Mouse (Mus musculus): ENCODE data around the gene Arrb1. TPM values are rescaled to one million over a fixed set of nuclear protein-coding genes. Genes with fewer than 3 reads are reported as not detected.

Gene Arrb1
- polyA plus RNA-seq, 1 experiment from 2014 or later: 3.8 TPM

DNA sequence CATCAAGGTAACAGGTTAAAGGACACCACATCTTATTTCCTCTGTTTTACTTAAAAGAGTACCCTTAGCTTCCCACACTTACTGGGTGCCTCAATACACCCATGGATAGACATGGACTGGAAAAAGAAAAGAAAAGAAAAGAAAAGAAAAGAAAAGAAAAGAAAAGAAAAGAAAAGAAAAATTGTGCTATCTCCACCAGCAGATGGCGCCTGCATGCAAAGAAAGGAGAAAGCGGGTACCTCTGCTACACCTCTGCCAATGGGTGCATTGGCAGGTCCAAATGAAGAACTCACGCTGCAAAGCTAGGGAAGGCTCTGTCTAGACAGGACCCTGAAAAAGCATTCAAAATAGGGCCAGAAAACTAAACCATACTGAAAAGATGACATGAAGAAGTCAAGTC is 83.6 kb downstream of the Arrb1 start:
- Histone ChIP-seq H3K36me3 (ENCODE audit: control insufficient read depth, insufficient read depth, low read length) (no peaks in the 10 kb centered on the region), H3K4me2 (ENCODE audit: low read depth, low read length) (no peak overlapping the region), H3K27me3 (replicated peaks; ENCODE audit: control insufficient read depth, insufficient read depth, low read length) (peaks cover 7% of the 10 kb centered on the region; the same call in 1 of the 2 replicates), H3K9ac (ENCODE audit: low read depth, low read length) (no peak overlapping the region), H3K4me1 (ENCODE audit: control insufficient read depth, insufficient read depth, low read length) (no peaks in the 10 kb centered on the region), H3K9me3 (ENCODE audit: control insufficient read depth, low read length) (no peaks in the 10 kb centered on the region), H3K27ac (replicated peaks; ENCODE audit: low read depth, low read length) (no peak overlapping the region), H3K4me3 (ENCODE audit: low read depth, low read length) (no peak overlapping the region)
- peak; percentile 50 for DNase-seq (ENCODE audit: low spot score)
- 9% methylated on average over 3 of the region's 3 CpGs for WGBS
- ATAC-seq (ENCODE audit: low read depth): no peak

DNA sequence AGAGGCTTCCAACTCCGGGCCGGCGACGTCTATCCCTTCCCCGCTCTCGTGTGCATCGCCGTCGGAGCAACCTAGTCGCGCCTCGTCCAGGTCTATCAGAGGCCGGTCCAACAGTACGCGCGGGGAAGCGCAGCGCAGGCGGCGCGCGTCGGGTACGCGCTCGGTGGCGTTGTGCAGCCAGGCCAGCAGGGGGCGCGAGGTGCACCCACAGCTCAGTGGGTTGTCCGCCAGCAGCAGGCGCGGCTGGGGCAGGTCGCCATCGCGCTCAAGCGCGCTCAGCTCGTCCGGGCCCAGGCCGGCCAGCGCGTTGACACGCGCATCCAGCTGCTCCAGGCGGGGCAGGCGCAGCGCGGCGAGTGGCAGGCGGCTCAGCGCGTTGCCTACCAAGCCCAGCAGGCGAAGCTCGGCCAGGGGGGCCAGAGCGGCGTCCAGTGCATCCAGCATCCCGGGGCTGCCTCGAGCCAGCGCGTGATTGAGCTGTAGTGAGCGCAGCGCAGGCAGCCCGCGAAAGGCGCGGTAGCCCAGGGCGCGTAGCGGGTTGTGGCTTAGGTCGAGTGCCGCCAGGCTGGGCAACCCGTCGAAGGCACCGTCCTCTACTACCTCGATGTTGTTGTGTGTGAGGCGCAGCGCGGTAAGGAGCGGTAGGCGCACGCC is 90.6 kb downstream of the Arrb1 start:
- peak; percentile 94 for ATAC-seq (ENCODE audit: low read depth)
- Histone ChIP-seq H3K27ac (replicated peaks; ENCODE audit: low read depth, low read length) (no peak overlapping the region), H3K4me2 (ENCODE audit: low read depth, low read length) (peak overlapping the region; percentile 97), H3K27me3 (replicated peaks; ENCODE audit: control insufficient read depth, insufficient read depth, low read length) (peaks cover 62% of the 10 kb centered on the region), H3K9me3 (ENCODE audit: control insufficient read depth, low read length) (no peaks in the 10 kb centered on the region), H3K4me3 (ENCODE audit: low read depth, low read length) (peak overlapping the region; percentile 53), H3K36me3 (ENCODE audit: control insufficient read depth, insufficient read depth, low read length) (no peaks in the 10 kb centered on the region), H3K4me1 (ENCODE audit: control insufficient read depth, insufficient read depth, low read length) (peaks cover 13% of the 10 kb centered on the region), H3K9ac (ENCODE audit: low read depth, low read length) (peak overlapping the region; percentile 54)
- peak; percentile 89 for DNase-seq (ENCODE audit: low spot score)
- 1% methylated on average over 28 of the region's 81 CpGs for WGBS

DNA sequence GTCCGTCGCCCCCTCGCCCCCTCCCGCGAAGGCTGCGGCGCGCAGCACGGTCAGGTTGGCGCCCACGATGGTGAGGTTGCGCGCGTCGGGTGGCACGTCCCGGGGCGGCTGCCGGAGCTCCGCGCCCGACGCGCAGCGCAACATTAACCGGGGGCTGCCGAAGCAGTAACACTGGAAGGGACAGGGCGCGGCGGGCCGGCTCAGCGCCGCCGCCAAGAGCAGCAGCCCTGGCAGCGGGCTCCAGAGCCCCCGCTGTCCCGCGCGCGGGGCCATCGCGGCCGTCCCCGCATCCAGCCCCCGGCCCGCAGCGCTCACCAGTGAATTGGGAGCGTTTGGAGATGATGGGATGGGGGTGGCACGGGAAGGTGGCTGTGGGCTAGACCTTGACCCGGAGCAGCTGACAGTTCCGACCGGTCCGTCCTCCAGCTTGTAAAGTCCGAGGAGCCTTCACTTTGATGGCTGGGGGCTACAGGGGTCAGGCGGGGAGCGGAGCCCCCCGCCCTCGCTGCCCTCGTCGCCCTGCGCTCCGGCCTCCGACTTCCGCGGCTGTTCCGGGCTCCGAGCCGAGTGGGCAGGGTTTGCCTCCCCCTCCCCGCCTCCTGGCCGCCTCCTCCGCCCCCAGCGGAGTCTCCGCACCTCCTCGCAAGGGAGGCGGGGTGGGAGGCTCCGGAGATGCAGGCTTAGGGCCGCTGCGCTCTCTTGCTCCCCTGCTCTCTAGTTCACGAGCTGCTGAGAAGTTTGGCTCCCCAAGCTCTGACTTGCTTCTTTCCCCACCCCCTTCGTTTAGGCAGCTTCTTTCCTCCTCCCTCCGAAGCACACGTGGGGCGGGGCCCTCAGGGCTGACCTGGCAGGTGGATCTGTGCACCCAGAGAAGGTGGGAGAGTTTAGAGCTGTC is 91.4 kb downstream of the Arrb1 start, which contains the start of gene Tpbgl:
Gene Tpbgl, minus strand, starts transcription at position 728 of the 895 bp plus-strand sequence.
- under 1% methylated on average over 25 of the region's 83 CpGs for WGBS
- H3K4me3 ChIP-seq (ENCODE audit: low read depth, low read length): peak within 1 kb of the TSS; percentile 53
- peak within 1 kb of the TSS; percentile 97 for H3K4me2 ChIP-seq (ENCODE audit: low read depth, low read length)
- peaks cover 62% of the 10 kb centered on the region for H3K27me3 ChIP-seq (replicated peaks; ENCODE audit: control insufficient read depth, insufficient read depth, low read length)
- DNase-seq (ENCODE audit: low spot score) (peak; percentile 69), ATAC-seq (ENCODE audit: low read depth) (0 out of 2 replicates have a peak, but pooled peaks have one; percentile 23)
- H3K9me3 ChIP-seq (ENCODE audit: control insufficient read depth, low read length): no peaks in the 10 kb centered on the region
- peak within 1 kb of the TSS; percentile 54 for H3K9ac ChIP-seq (ENCODE audit: low read depth, low read length)
- H3K27ac ChIP-seq (replicated peaks; ENCODE audit: low read depth, low read length): no peak within 1 kb of the TSS
- H3K36me3 ChIP-seq (ENCODE audit: control insufficient read depth, insufficient read depth, low read length): no peaks in the 10 kb centered on the region
- peaks cover 13% of the 10 kb centered on the region for H3K4me1 ChIP-seq (ENCODE audit: control insufficient read depth, insufficient read depth, low read length)

DNA sequence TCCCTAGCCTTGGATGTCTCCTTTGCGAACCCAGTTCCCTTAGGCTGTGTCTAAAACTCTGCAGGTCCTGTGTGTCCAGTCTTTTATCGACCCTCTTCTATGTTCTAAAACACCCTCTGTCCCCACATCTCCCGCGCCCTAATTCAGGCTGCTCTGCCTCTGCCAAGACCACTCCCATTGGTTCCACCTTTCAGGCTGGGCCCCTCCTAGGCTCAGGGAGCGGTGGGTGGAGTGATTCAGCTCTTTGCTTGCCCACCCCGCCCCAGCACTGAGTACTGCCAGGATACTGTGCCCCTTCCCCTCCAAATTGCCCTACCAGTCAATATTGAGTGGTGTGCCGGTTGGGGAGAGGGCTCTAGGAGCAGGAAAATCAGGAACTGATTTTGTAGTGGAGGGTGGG is 92.1 kb downstream of the Arrb1 start:
- no peak for DNase-seq (ENCODE audit: low spot score)
- Histone ChIP-seq H3K27ac (replicated peaks; ENCODE audit: low read depth, low read length) (no peak overlapping the region), H3K9me3 (ENCODE audit: control insufficient read depth, low read length) (no peaks in the 10 kb centered on the region), H3K36me3 (ENCODE audit: control insufficient read depth, insufficient read depth, low read length) (no peaks in the 10 kb centered on the region), H3K4me2 (ENCODE audit: low read depth, low read length) (peak overlapping the region; percentile 97), H3K4me3 (ENCODE audit: low read depth, low read length) (no peak overlapping the region), H3K9ac (ENCODE audit: low read depth, low read length) (no peak overlapping the region), H3K4me1 (ENCODE audit: control insufficient read depth, insufficient read depth, low read length) (peaks cover 13% of the 10 kb centered on the region), H3K27me3 (replicated peaks; ENCODE audit: control insufficient read depth, insufficient read depth, low read length) (peaks cover 62% of the 10 kb centered on the region)
- 3% methylated on average over 7 of the region's 7 CpGs for WGBS
- ATAC-seq (ENCODE audit: low read depth): no peak

DNA sequence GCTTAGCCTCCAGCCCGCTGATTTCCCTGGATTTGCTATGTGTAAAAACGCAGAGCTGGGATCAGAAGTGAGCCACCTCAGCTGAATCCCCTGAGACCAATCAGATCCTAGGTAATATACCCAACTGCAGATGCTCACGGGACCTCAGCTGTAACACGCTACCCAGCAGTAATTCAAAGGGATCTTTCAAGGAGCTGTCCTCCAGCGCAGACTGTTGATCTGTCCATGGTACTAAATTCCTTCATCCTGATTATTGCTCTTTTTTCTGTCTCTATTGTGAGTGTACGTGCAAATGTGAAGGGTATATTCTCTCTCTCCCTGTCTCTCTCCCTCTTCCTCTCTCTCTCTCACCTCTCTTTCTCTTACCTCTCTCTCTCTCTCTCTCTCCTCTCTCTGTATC is 97.0 kb downstream of the Arrb1 start:
- 13% methylated on average over 6 of the region's 6 CpGs for WGBS
- H3K9ac ChIP-seq (ENCODE audit: low read depth, low read length): no peak overlapping the region
- no peaks in the 10 kb centered on the region for H3K9me3 ChIP-seq (ENCODE audit: control insufficient read depth, low read length)
- ATAC-seq (ENCODE audit: low read depth) (no peak), DNase-seq (ENCODE audit: low spot score) (peak; percentile 76)
- H3K4me3 ChIP-seq (ENCODE audit: low read depth, low read length): no peak overlapping the region
- no peaks in the 10 kb centered on the region for H3K36me3 ChIP-seq (ENCODE audit: control insufficient read depth, insufficient read depth, low read length)
- H3K27me3 ChIP-seq (replicated peaks; ENCODE audit: control insufficient read depth, insufficient read depth, low read length): peaks cover 25% of the 10 kb centered on the region
- no peak overlapping the region for H3K4me2 ChIP-seq (ENCODE audit: low read depth, low read length)
- H3K4me1 ChIP-seq (ENCODE audit: control insufficient read depth, insufficient read depth, low read length): no peaks in the 10 kb centered on the region
- H3K27ac ChIP-seq (replicated peaks; ENCODE audit: low read depth, low read length): no peak overlapping the region

DNA sequence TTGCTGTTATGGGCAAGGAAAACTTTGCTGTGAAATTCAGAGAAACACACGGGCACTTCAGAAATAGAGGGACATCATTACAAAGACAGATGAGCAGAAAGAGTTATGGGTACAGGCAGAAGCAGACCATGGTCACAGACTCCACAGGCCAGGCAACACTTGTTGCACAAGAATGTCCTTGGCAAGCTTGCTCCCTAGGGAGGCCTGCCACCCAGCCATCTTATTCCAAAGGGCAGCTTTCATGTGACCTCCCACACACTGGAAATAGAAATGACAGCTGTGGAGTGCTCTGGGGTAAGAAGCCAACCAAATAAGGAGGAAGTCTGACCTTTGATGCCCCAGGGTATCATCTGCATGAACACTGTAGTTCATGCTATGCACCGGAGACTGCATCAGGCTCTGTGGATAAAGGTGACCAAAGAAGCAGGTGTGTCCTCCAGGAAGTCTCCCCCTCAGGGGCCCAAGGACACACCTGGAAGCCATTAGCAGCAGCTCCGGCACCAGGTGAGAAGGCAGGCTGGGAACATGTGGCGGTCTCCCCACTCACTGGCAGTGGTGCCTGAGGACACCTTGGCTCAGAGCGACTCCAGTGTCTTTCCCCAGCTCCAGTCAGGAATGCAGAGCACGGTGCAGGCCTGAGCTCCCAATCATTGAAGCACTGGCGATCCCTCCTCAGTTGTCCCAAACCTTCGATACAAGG is 98.8 kb downstream of the Arrb1 start:
- Histone ChIP-seq H3K36me3 (ENCODE audit: control insufficient read depth, insufficient read depth, low read length) (no peaks in the 10 kb centered on the region), H3K27ac (replicated peaks; ENCODE audit: low read depth, low read length) (no peak overlapping the region), H3K9me3 (ENCODE audit: control insufficient read depth, low read length) (no peaks in the 10 kb centered on the region), H3K4me3 (ENCODE audit: low read depth, low read length) (no peak overlapping the region), H3K9ac (ENCODE audit: low read depth, low read length) (no peak overlapping the region), H3K4me2 (ENCODE audit: low read depth, low read length) (no peak overlapping the region), H3K4me1 (ENCODE audit: control insufficient read depth, insufficient read depth, low read length) (no peaks in the 10 kb centered on the region), H3K27me3 (replicated peaks; ENCODE audit: control insufficient read depth, insufficient read depth, low read length) (peaks cover 8% of the 10 kb centered on the region)
- no peak for ATAC-seq (ENCODE audit: low read depth)
- no peak for DNase-seq (ENCODE audit: low spot score)
- WGBS: 62% methylated on average over 8 of the region's 8 CpGs

DNA sequence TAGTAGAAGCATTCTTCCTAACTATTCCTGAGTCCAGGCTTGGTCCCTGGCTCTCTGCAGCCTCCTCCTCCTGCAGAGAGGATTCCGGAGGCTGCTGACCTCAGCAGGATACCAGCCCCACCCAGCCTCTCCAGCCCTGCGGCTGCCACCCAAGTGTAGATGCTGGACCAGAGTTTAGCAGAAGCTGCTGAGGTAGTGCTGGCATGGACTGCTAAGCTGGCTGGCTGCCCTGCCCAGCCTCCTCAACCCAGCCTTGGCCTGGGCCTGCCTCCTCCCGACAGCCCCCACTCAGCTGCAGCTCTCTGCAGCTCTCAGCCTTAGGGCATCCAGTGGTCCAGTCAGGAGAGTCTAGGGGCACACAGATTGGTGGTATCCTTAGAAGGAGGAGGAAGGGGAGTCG is 106.0 kb downstream of the Arrb1 start:
- Histone ChIP-seq H3K36me3 (ENCODE audit: control insufficient read depth, insufficient read depth, low read length) (no peaks in the 10 kb centered on the region), H3K9me3 (ENCODE audit: control insufficient read depth, low read length) (no peaks in the 10 kb centered on the region), H3K27me3 (replicated peaks; ENCODE audit: control insufficient read depth, insufficient read depth, low read length) (no peaks in the 10 kb centered on the region), H3K4me2 (ENCODE audit: low read depth, low read length) (no peak overlapping the region), H3K4me3 (ENCODE audit: low read depth, low read length) (no peak overlapping the region), H3K9ac (ENCODE audit: low read depth, low read length) (no peak overlapping the region), H3K27ac (replicated peaks; ENCODE audit: low read depth, low read length) (no peak overlapping the region), H3K4me1 (ENCODE audit: control insufficient read depth, insufficient read depth, low read length) (no peaks in the 10 kb centered on the region)
- 30% methylated on average over 4 of the region's 4 CpGs for WGBS
- DNase-seq (ENCODE audit: low spot score): no peak
- ATAC-seq (ENCODE audit: low read depth): no peak

DNA sequence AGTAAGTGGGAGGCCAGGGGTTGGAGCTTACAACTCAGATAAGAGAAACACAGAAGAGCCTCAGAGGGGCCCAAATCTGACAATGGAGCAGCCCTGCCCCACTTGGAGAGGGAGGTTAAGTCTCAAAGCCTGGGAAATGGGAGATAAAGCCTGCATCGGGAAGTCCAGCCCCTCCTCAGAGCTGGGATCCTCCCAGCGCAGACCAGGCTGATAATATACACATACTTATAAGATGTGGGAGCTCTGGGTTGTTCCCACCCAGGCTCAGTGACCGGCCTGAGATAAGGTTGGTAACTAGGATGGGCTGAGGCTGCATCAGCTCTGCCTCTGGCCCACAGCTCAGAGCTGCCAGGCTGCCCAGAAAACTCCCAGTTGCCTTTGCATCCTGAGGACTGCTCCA is 106.8 kb downstream of the Arrb1 start:
- H3K4me3 ChIP-seq (ENCODE audit: low read depth, low read length): no peak overlapping the region
- H3K9ac ChIP-seq (ENCODE audit: low read depth, low read length): no peak overlapping the region
- ATAC-seq (ENCODE audit: low read depth) (no peak), DNase-seq (ENCODE audit: low spot score) (no peak)
- H3K4me2 ChIP-seq (ENCODE audit: low read depth, low read length): no peak overlapping the region
- no peaks in the 10 kb centered on the region for H3K27me3 ChIP-seq (replicated peaks; ENCODE audit: control insufficient read depth, insufficient read depth, low read length)
- WGBS: 71% methylated on average over 2 of the region's 3 CpGs
- no peaks in the 10 kb centered on the region for H3K9me3 ChIP-seq (ENCODE audit: control insufficient read depth, low read length)
- no peaks in the 10 kb centered on the region for H3K4me1 ChIP-seq (ENCODE audit: control insufficient read depth, insufficient read depth, low read length)
- H3K36me3 ChIP-seq (ENCODE audit: control insufficient read depth, insufficient read depth, low read length): no peaks in the 10 kb centered on the region
- H3K27ac ChIP-seq (replicated peaks; ENCODE audit: low read depth, low read length): no peak overlapping the region
